Mouse (Mus musculus) macrophage (primary cell): ENCODE measurements around the gene Atp7b. TPM values are rescaled to one million over a fixed set of nuclear protein-coding genes. Genes with fewer than 3 reads are reported as not detected.

Experiments used
- polyA plus RNA-seq: library from polyadenylated mRNA; stranded (reverse); fragments of 250-400 nt; gene quantifications from 3 replicates; pipeline ENCODE4 v1.2.4, GENCODE M21; 2018; ENCODE audit warnings: inconsistent platforms

The Atp7b gene
- polyA plus RNA-seq, 1 experiment from 2014 or later, result not detected

Other genes starting within 250 kb of the Atp7b start
- not detected in 3 replicates for gene Defb50, start 236.8 kb downstream of the Atp7b start, polyA plus RNA-seq
- gene Defb2, start 220.4 kb downstream of the Atp7b start, polyA plus RNA-seq, result not detected in 3 replicates
- not detected in 3 replicates for gene Defb10, start 201.4 kb downstream of the Atp7b start, polyA plus RNA-seq
- not detected in 3 replicates for gene Defb9, start 174.9 kb downstream of the Atp7b start, polyA plus RNA-seq
- gene Defb11, start 153.9 kb downstream of the Atp7b start, polyA plus RNA-seq, result not detected in 3 replicates
- gene Defb15, start 127.6 kb downstream of the Atp7b start, polyA plus RNA-seq, result not detected in 3 replicates
- not detected in 3 replicates for gene Defb35, start 122.0 kb downstream of the Atp7b start, polyA plus RNA-seq
- gene Defb13, start 113.5 kb downstream of the Atp7b start, polyA plus RNA-seq, result not detected in 3 replicates
- not detected in 3 replicates for gene Fam90a1a, start 101.6 kb downstream of the Atp7b start, polyA plus RNA-seq
- not detected in 3 replicates for gene Ccdc70, start 90.5 kb downstream of the Atp7b start, polyA plus RNA-seq
- 7.6 to 11.5 TPM (median 10.9 TPM) in 3 replicates for gene Alg11, start 416 bp upstream of the Atp7b start, polyA plus RNA-seq
- not detected in 3 replicates for gene Nek5, start 64.7 kb upstream of the Atp7b start, polyA plus RNA-seq
- gene Nek3, start 106.1 kb upstream of the Atp7b start, polyA plus RNA-seq, result 0.77 to 1.0 TPM (median 0.79 TPM) in 3 replicates
- 0.34 to 3.3 TPM (median 2.6 TPM) in 3 replicates for gene Ckap2, start 125.5 kb upstream of the Atp7b start, polyA plus RNA-seq
- 18.8 to 27.6 TPM (median 20.9 TPM) in 3 replicates for gene Vps36, start 132.5 kb upstream of the Atp7b start, polyA plus RNA-seq
- 0.22 to 0.42 TPM (median 0.23 TPM) in 3 replicates for gene Thsd1, start 167.0 kb upstream of the Atp7b start, polyA plus RNA-seq
- not detected in 3 replicates for gene Tpte, start 223.1 kb upstream of the Atp7b start, polyA plus RNA-seq